Mouse (Mus musculus): Measurements from ENCODE around the gene Marveld2. TPM values are rescaled to one million over a fixed set of nuclear protein-coding genes. Genes with fewer than 3 reads are reported as not detected.
A peak's percentile ranks its signal among the peaks of the same experiment; 100 is the strongest.

Gene Marveld2
- polyA plus RNA-seq (2012; rRNA removed) = 2.0 and 2.2 TPM in 2 replicates

GRCm38 (mm10) chr13:100616181-100617087, at the start of gene Marveld2:
Gene Marveld2 (minus strand): TSS chr13:100616971.
- TF ChIP-seq CTCF (IDR thresholded peaks at IDR 0.05; ENCODE audit: borderline replicate concordance, control insufficient read depth, extremely low read depth, insufficient read depth, low read length, poor library complexity) (no peak), POLR2A (IDR thresholded peaks at IDR 0.05; ENCODE audit: control insufficient read depth, extremely low read depth, insufficient read depth, low read length, poor library complexity) (no peak)
- Histone ChIP-seq H3K36me3 (ENCODE audit: control insufficient read depth, insufficient read depth, low read length) (peaks cover 16% of the 10 kb centered on the region), H3K27ac (ENCODE audit: control insufficient read depth, insufficient read depth, low read length) (no peak within 1 kb of the TSS), H3K4me1 (replicated peaks; ENCODE audit: control insufficient read depth, insufficient read depth, low read length) (0 out of 2 replicates have a peak, but pooled peaks cover 4% of the 10 kb centered on the region), H3K27me3 (ENCODE audit: control insufficient read depth, insufficient read depth, low read length) (peaks cover 3% of the 10 kb centered on the region; the same call in 1 of the 2 replicates), H3K4me3 (ENCODE audit: control insufficient read depth, insufficient read depth, low read length) (peak within 1 kb of the TSS; percentile 49)
- 6% methylated on average over 77 of the region's 77 CpGs for WGBS
- peak; percentile 36 for DNase-seq

DNA sequence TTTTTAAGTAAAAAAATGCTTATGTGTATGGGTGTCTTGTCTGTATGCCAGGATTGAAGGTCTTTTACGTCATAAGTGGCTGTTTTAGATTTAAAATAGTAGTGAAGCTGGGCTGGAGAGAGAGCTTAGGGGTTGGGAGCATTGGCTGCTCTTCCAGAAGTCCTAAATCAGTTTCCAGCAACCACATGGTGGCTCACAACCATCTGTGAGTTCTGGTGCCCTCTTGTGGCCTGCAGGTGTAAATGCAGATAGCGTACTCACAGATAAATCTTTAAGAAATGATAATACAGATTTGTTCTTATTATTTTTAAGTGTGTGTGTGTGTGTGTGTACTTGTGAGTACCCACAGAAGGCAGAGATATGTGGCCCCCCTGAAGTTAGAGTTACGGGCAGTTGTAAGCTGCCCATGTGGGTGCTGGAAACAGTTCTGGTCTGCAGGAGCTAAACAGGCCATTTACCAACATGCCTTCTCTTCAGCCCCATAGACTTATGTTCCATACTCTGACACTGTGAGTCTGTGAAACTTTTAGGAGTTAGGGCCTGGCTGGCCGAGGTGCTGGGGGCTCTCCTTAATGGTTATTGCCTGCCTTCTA, 43.2 kb upstream of the Marveld2 start:
- peak; percentile 52 for DNase-seq
- no peaks in the 10 kb centered on the region for H3K4me1 ChIP-seq (replicated peaks; ENCODE audit: control insufficient read depth, insufficient read depth, low read length)
- H3K27me3 ChIP-seq (ENCODE audit: control insufficient read depth, insufficient read depth, low read length) = no peaks in the 10 kb centered on the region
- H3K4me3 ChIP-seq (ENCODE audit: control insufficient read depth, insufficient read depth, low read length) = no peak overlapping the region
- TF ChIP-seq CTCF (IDR thresholded peaks at IDR 0.05; ENCODE audit: borderline replicate concordance, control insufficient read depth, extremely low read depth, insufficient read depth, low read length, poor library complexity) (no peak), POLR2A (IDR thresholded peaks at IDR 0.05; ENCODE audit: control insufficient read depth, extremely low read depth, insufficient read depth, low read length, poor library complexity) (no peak)
- 37% methylated on average over 4 of the region's 4 CpGs for WGBS
- H3K36me3 ChIP-seq (ENCODE audit: control insufficient read depth, insufficient read depth, low read length) = peaks cover 4% of the 10 kb centered on the region; the same call in 1 of the 2 replicates
- no peak overlapping the region for H3K27ac ChIP-seq (ENCODE audit: control insufficient read depth, insufficient read depth, low read length)

- Histone ChIP-seq H3K4me1 (replicated peaks; ENCODE audit: control insufficient read depth, insufficient read depth, low read length) (no peaks in the 10 kb centered on the region), H3K4me3 (ENCODE audit: control insufficient read depth, insufficient read depth, low read length) (no peak overlapping the region), H3K27ac (ENCODE audit: control insufficient read depth, insufficient read depth, low read length) (no peak overlapping the region), H3K36me3 (ENCODE audit: control insufficient read depth, insufficient read depth, low read length) (peaks cover 4% of the 10 kb centered on the region; the same call in 1 of the 2 replicates), H3K27me3 (ENCODE audit: control insufficient read depth, insufficient read depth, low read length) (no peaks in the 10 kb centered on the region)
- WGBS = 97% methylated on average over 5 of the region's 5 CpGs
- DNase-seq = no peak
- TF ChIP-seq CTCF (IDR thresholded peaks at IDR 0.05; ENCODE audit: borderline replicate concordance, control insufficient read depth, extremely low read depth, insufficient read depth, low read length, poor library complexity) (no peak), POLR2A (IDR thresholded peaks at IDR 0.05; ENCODE audit: control insufficient read depth, extremely low read depth, insufficient read depth, low read length, poor library complexity) (no peak)
These were observed 41.3 kb upstream of the Marveld2 start for GRCm38 (mm10) chr13:100658091-100658490.

DNA sequence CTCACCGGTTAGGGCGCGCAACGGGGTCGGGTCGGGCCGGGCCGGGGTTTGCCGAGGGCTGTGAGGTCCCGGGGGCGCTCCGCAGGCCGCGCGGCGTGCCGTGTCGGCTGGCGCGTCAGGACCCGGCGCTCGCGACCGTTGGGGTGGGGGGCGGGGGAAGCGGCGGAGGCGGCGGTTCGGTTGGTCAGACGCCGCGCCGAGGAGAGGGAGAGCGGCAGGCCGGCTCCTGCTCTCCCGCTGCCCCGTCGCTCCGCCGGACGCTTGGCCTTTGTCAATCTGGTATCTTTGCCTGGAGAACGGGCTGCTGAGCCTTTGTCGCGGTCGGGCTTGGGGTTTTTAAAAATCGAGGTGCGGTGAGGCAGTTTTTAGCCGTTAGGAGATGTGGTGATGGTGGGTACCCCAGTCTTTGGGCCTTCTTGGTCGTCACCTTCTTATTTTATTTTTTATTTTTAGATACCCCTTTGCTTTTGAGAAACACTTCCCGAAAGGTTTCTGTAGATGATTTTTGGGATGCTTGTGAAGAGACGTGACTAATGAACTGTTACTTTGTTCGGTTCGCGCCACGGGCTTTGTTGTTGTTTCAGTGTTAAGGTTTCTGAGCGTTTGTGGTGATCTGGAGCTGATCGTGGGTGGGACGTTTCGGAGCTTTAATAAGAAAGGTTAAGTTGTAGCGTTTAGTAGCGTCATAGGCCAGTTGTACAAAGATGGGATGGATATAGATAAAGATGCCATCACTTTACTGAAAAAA, 34.8 kb upstream of the Marveld2 start, which contains the start of gene Taf9:
TSS of gene Taf9 (plus strand) at position 141 of the 748 bp plus-strand sequence.
- no peak for TF ChIP-seq CTCF (IDR thresholded peaks at IDR 0.05; ENCODE audit: borderline replicate concordance, control insufficient read depth, extremely low read depth, insufficient read depth, low read length, poor library complexity)
- no peak; the same call in 1 of the 2 replicates for TF ChIP-seq POLR2A (IDR thresholded peaks at IDR 0.05; ENCODE audit: control insufficient read depth, extremely low read depth, insufficient read depth, low read length, poor library complexity)
- WGBS = under 1% methylated on average over 63 of the region's 63 CpGs
- H3K27ac ChIP-seq (ENCODE audit: control insufficient read depth, insufficient read depth, low read length) = peak within 1 kb of the TSS; percentile 3; the same call in 1 of the 2 replicates
- H3K27me3 ChIP-seq (ENCODE audit: control insufficient read depth, insufficient read depth, low read length) = no peaks in the 10 kb centered on the region
- DNase-seq = no peak
- 0 out of 2 replicates have a peak, but pooled peaks cover 2% of the 10 kb centered on the region for H3K4me1 ChIP-seq (replicated peaks; ENCODE audit: control insufficient read depth, insufficient read depth, low read length)
- H3K4me3 ChIP-seq (ENCODE audit: control insufficient read depth, insufficient read depth, low read length) = peak within 1 kb of the TSS; percentile 53
- no peaks in the 10 kb centered on the region; the same call in 1 of the 2 replicates for H3K36me3 ChIP-seq (ENCODE audit: control insufficient read depth, insufficient read depth, low read length)

DNA sequence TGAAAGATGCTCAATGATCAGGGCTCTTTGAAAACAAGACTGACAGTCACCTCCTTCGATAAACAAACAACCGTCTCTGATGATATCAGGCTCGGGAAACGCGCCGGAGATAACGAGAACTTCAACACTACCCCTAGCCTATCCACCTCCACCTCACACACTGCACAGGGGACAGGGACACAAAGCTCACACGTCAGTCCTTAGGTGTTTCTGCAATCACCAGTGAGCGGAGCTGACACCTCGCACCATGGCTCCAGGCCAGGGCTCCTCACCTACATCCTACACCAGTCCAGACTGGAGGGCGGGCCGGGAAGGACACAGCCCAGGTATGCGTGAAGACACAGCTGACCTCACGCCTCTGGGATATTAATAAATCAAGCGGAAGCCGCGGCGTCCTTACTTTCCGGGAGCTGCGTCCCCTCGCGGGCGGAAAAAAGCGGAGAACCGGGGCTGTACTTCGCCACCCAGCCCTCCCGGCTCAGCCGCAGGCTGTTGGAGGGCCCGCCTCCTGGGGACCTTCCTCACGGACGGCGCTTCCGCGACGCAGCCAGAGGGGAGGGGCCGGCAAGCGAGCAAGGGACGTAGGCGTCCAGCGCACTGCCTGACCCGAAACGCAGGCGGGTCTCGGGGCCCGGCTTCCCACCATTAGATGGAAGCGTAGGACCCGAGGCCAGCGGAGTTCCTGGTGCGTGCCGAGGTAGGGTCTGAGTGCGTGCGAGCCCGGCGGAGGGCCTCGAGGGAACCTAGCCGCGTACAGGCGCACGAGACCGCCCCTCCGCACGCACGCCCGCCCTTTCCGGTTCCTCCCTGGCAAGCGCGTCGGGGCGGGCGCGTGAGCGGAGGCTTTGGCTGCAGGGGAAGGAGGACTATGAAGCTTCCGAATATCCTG, 34.0 kb upstream of the Marveld2 start, which contains the start of the genes Ak6 and Rad17:
TSS of gene Ak6 (plus strand) at position 430 of the 889 bp plus-strand sequence.
TSS of gene Rad17 (minus strand) at position 502 of the 889 bp plus-strand sequence.
- Histone ChIP-seq H3K27ac (ENCODE audit: control insufficient read depth, insufficient read depth, low read length) (peak within 1 kb of the TSS; percentile 3; the same call in 1 of the 2 replicates), H3K4me3 (ENCODE audit: control insufficient read depth, insufficient read depth, low read length) (peak within 1 kb of the TSS; percentile 53), H3K4me1 (replicated peaks; ENCODE audit: control insufficient read depth, insufficient read depth, low read length) (0 out of 2 replicates have a peak, but pooled peaks cover 2% of the 10 kb centered on the region), H3K36me3 (ENCODE audit: control insufficient read depth, insufficient read depth, low read length) (peaks cover 3% of the 10 kb centered on the region), H3K27me3 (ENCODE audit: control insufficient read depth, insufficient read depth, low read length) (no peaks in the 10 kb centered on the region)
- TF ChIP-seq POLR2A (IDR thresholded peaks at IDR 0.05; ENCODE audit: control insufficient read depth, extremely low read depth, insufficient read depth, low read length, poor library complexity) (peak; percentile 37), CTCF (IDR thresholded peaks at IDR 0.05; ENCODE audit: borderline replicate concordance, control insufficient read depth, extremely low read depth, insufficient read depth, low read length, poor library complexity) (peak; percentile 69; the same call in 1 of the 2 replicates)
- DNase-seq = peak; percentile 96
- under 1% methylated on average over 71 of the region's 73 CpGs for WGBS
